Mouse (Mus musculus) limb, embryonic 12.5 days (tissue): ENCODE measurements at regions not wholly inside any gene's neighbourhood (a gene's known extent, or its start where the extent isn't known, plus 50 kb on each side); places are given as distances from the start of the nearest gene placed in this dataset.

Experiments
- ATAC-seq: fragments of 200-750 bp; cut with Nextera tagmentation; 2 replicates; pipeline ENCODE4 v1.8.0; 2017; ENCODE audit warnings: low read depth, moderate TSS enrichment; ENCODE audit not compliant: insufficient number of reproducible peaks, insufficient read depth, low FRiP score, low TSS enrichment
- H3K27ac ChIP-seq: fragments of 300-500 bp; sonication (generic); 2 replicates; pipeline ENCODE4 v1.5.1; 2016; ENCODE audit warnings: mild to moderate bottlenecking, moderate library complexity
- H3K27me3 ChIP-seq: fragments of 300-500 bp; sonication (generic); 2 replicates; pipeline ENCODE4 v1.6.1; 2016; ENCODE audit warnings: mild to moderate bottlenecking, moderate library complexity
- H3K36me3 ChIP-seq: fragments of 300-500 bp; sonication (generic); 2 replicates; pipeline ENCODE4 v1.6.1; 2016; ENCODE audit warnings: mild to moderate bottlenecking, moderate library complexity
- H3K4me1 ChIP-seq: fragments of 300-500 bp; sonication (generic); replicated peaks from 2 replicates; pipeline ENCODE4 v1.6.1; 2016
- H3K4me2 ChIP-seq: fragments of 300-500 bp; sonication (generic); 2 replicates; pipeline ENCODE4 v1.6.1; 2016; ENCODE audit warnings: mild to moderate bottlenecking, moderate library complexity
- H3K4me3 ChIP-seq: fragments of 300-500 bp; sonication (generic); replicated peaks from 2 replicates; pipeline ENCODE4 v1.5.1; 2016; ENCODE audit warnings: mild to moderate bottlenecking
- H3K9ac ChIP-seq: fragments of 300-500 bp; sonication (generic); replicated peaks from 2 replicates; pipeline ENCODE4 v1.6.1; 2016; ENCODE audit warnings: mild to moderate bottlenecking, moderate library complexity
- H3K9me3 ChIP-seq: fragments of 300-500 bp; sonication (generic); 2 replicates; pipeline ENCODE4 v1.6.1; 2016; ENCODE audit warnings: mild to moderate bottlenecking, moderate library complexity
- WGBS: fragments of 180-500 bp; shearing (Covaris S2); methylation state at CpG from one replicate; pipeline ENCODE4 v1.1.7; 2016; 5-methylcytosine and 5-hydroxymethylcytosine counted together

DNA sequence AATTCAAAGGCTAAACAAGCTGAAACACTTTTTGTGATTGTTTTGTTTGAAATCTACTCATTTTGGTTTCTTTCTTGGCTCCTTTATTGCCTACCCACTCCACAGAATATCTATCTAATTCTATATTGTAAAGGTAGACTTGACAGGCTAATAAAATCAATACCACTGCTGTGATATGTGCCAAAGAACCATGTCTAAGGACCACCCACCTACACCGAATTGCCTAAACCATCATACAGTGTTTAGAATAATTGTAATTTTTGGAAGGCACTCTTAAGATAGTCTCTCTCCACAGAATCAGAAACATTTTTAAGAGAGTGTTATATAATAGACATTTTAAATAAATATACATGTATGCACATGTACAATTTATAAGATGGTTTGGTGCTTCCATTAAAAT, 587.6 kb upstream of the Pou3f3 start:
- Histone ChIP-seq H3K4me1 (no peaks in the 10 kb centered on the region), H3K9ac (no peak overlapping the region), H3K4me2 (no peak overlapping the region), H3K36me3 (no peaks in the 10 kb centered on the region), H3K27me3 (no peaks in the 10 kb centered on the region), H3K27ac (no peak overlapping the region), H3K4me3 (no peak overlapping the region), H3K9me3 (no peaks in the 10 kb centered on the region)
- 96% methylated on average over 1 of the region's 1 CpGs for WGBS
- ATAC-seq: no peak

DNA sequence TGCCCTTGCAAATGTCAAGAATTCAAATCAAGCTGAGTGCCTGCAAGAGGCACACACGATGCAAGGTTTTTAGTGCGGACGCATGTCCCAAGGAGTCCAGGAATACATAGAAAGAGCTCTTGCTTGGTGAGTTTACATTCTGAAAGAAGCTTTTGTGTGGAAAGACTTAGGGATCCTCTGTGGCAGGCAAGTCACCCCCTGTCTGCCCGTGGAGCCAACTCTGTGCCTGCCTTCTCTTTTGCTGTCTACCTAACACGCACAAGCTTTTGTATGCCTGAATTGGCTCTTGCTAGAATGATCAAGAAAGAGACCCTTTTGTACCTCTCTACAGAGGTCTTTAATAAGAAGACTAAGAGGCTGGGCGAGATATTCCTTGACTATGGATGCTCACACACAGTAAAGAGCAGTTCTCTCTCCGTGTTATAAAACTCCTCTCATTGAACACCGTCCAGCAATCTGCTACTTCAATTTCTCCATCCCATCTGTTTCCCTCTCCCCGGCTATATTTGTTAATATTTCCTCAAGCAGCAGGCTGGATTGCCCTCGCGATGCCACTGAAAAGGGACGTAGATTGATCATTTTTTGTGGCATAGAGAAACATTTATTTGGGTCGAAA, 543.3 kb upstream of the Pou3f3 start:
- no peaks in the 10 kb centered on the region for H3K36me3 ChIP-seq
- no peak overlapping the region for H3K27ac ChIP-seq
- no peaks in the 10 kb centered on the region for H3K27me3 ChIP-seq
- H3K4me1 ChIP-seq: no peaks in the 10 kb centered on the region
- H3K9me3 ChIP-seq: no peaks in the 10 kb centered on the region
- no peak for ATAC-seq
- H3K4me2 ChIP-seq: no peak overlapping the region
- H3K9ac ChIP-seq: no peak overlapping the region
- WGBS: 85% methylated on average over 13 of the region's 13 CpGs
- H3K4me3 ChIP-seq: no peak overlapping the region

DNA sequence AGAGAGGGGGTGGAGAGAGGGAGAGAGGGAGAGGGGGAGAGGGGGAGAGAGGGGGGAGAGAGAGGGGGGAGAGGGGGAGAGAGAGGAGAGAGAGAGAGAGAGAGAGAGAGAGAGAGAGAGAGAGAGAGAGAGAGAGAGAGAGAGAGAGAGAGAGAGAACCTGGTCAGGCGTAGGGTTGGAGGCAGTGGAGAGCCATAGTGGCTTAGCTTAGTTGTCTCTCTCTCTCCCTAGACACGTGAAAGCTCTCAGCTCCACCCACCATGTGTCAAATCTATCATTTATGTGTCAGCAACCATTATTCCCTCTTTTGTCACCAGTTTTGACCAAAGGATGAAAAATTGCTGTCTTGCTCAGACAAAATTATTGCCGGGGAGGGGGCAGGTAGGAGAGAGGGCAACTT, 542.7 kb upstream of the Pou3f3 start:
- Histone ChIP-seq H3K27me3 (no peaks in the 10 kb centered on the region), H3K9me3 (no peaks in the 10 kb centered on the region), H3K9ac (no peak overlapping the region), H3K36me3 (no peaks in the 10 kb centered on the region), H3K4me3 (no peak overlapping the region), H3K27ac (no peak overlapping the region), H3K4me2 (no peak overlapping the region), H3K4me1 (no peaks in the 10 kb centered on the region)
- WGBS: 65% methylated on average over 3 of the region's 3 CpGs
- no peak for ATAC-seq

DNA sequence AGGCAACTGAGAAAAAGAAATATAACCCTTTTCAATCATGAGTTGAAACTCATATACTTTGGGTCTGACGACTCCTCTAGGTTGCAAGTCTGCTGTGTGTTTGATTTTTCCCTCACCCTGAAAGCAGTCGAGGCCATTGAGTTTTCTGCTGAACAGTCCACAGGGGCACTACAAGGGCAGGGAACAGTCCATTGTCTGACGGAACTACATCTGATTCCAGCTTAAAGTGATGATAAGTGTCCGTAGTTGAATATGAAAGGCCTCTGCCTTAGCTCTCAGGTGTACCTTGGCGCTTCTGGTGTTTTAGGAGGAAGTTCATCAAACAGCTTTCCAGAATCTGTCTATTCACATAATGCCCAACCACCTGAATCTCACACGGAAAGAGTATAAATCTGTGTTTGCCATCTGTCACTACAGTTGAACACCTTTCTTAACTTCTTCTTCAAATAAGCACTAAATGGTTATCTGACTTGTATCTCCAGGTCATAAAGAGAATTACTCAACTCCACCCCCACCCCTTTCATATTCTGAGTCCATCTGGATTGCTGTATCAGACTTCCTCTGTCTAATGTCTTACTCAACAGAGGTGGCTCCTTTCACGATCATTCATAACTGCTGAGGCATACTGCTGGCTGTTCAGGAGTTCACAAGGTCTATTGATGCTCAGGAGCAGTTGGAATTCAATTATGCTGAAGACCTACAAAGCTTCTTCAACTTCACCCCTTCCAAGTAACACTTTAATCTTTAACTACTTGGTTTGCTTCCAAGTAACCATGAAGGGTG, 527.6 kb upstream of the Pou3f3 start:
- Histone ChIP-seq H3K27me3 (no peaks in the 10 kb centered on the region), H3K4me2 (no peak overlapping the region), H3K36me3 (no peaks in the 10 kb centered on the region), H3K4me1 (no peaks in the 10 kb centered on the region), H3K9ac (no peak overlapping the region), H3K4me3 (no peak overlapping the region), H3K9me3 (no peaks in the 10 kb centered on the region), H3K27ac (no peak overlapping the region)
- no peak for ATAC-seq
- WGBS: 79% methylated on average over 7 of the region's 7 CpGs

DNA sequence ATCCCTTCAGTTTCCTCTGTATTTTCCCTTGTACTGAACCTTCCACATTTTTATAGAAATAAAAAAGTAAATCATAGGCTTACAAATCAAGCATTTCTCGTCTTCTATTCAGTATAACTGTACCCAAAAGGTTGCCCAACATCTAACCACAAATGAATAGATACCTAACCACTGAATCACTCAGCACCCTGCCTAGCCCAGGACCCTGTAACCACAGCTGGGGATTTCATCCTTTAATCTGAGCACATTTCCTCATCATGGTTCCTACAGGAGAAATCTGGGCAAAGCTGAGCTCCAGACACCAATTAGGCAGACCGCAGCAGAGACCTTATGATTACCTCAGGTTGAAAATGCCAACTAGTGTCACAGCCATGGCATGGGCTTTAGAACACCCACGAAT, 526.1 kb upstream of the Pou3f3 start:
- Histone ChIP-seq H3K4me2 (no peak overlapping the region), H3K9ac (no peak overlapping the region), H3K36me3 (no peaks in the 10 kb centered on the region), H3K4me1 (no peaks in the 10 kb centered on the region), H3K27ac (no peak overlapping the region), H3K9me3 (no peaks in the 10 kb centered on the region), H3K4me3 (no peak overlapping the region), H3K27me3 (no peaks in the 10 kb centered on the region)
- no peak for ATAC-seq
- 84% methylated on average over 3 of the region's 3 CpGs for WGBS

DNA sequence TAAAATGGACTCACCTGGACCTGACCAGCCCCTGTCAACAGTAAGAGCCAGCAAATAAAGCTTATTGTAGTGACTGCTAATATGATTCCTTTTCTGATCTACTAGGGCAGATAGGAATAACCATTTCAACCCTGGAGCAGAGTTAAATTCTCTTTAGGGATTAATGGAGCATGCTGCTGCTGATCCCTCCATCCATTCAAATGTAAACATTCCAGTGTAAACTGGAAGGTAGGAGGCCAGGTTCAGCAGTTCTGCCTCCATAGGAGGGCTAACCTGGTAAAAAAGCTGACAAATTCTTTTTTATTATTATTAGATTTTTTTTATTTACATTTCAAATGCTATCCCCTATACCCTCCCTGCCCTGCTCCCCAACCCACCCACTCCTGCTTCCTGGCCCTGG, 509.3 kb upstream of the Pou3f3 start:
- no peak overlapping the region for H3K9ac ChIP-seq
- H3K4me2 ChIP-seq: no peak overlapping the region
- no peak overlapping the region for H3K4me3 ChIP-seq
- no peaks in the 10 kb centered on the region for H3K36me3 ChIP-seq
- H3K27ac ChIP-seq: no peak overlapping the region
- no peaks in the 10 kb centered on the region for H3K9me3 ChIP-seq
- H3K27me3 ChIP-seq: no peaks in the 10 kb centered on the region
- no peaks in the 10 kb centered on the region for H3K4me1 ChIP-seq
- ATAC-seq: no peak

DNA sequence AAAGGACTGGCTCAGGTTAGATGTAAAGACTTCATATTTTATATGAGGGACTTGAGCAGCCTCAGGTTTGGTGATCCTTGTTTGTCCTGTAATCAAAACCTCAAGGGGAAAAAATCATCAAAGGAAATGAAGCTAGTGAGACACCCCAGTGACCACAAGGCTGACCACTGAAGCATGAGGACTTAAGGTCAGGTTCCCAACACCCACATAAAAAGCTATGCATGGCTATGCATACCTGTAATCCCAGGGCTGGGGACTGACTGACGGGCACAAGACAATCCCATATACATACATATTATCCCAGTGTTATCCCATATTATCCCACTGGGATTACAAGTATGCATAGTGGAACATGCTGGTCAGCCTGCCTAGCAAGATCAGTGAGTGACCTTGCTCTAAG, 467.5 kb upstream of the Pou3f3 start:
- H3K4me1 ChIP-seq: peaks cover 5% of the 10 kb centered on the region; the same call in 1 of the 2 replicates
- no peak for ATAC-seq
- no peak overlapping the region for H3K9ac ChIP-seq
- no peaks in the 10 kb centered on the region for H3K36me3 ChIP-seq
- WGBS: 82% methylated on average over 1 of the region's 1 CpGs
- H3K4me3 ChIP-seq: no peak overlapping the region
- no peak overlapping the region for H3K27ac ChIP-seq
- no peaks in the 10 kb centered on the region for H3K9me3 ChIP-seq
- no peak overlapping the region for H3K4me2 ChIP-seq
- no peaks in the 10 kb centered on the region for H3K27me3 ChIP-seq

DNA sequence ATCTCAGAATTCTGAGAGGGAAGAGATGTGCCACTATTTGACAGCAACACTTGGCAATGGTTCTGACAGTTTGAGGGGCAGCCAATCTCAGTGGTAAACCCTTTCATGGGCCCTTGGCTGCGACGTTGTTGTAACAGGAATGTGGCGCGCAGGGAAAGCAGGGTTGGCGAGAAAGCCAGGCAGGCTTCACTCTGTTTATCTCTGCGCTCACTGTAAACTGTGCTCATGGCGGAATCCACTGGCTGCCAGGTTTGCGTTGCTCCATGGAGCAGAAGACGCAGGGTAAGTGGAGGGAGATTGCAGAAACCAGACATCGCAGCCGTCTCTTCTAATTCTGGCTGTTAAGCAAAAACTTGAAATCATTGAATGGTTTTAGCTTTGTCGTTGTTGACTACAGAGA, 465.9 kb upstream of the Pou3f3 start:
- H3K9ac ChIP-seq: no peak overlapping the region
- H3K9me3 ChIP-seq: no peaks in the 10 kb centered on the region
- H3K4me1 ChIP-seq: peaks cover 8% of the 10 kb centered on the region; the same call in 1 of the 2 replicates
- H3K36me3 ChIP-seq: no peaks in the 10 kb centered on the region
- 78% methylated on average over 12 of the region's 12 CpGs for WGBS
- no peak overlapping the region for H3K27ac ChIP-seq
- no peaks in the 10 kb centered on the region for H3K27me3 ChIP-seq
- ATAC-seq: no peak
- H3K4me3 ChIP-seq: no peak overlapping the region
- H3K4me2 ChIP-seq: no peak overlapping the region

DNA sequence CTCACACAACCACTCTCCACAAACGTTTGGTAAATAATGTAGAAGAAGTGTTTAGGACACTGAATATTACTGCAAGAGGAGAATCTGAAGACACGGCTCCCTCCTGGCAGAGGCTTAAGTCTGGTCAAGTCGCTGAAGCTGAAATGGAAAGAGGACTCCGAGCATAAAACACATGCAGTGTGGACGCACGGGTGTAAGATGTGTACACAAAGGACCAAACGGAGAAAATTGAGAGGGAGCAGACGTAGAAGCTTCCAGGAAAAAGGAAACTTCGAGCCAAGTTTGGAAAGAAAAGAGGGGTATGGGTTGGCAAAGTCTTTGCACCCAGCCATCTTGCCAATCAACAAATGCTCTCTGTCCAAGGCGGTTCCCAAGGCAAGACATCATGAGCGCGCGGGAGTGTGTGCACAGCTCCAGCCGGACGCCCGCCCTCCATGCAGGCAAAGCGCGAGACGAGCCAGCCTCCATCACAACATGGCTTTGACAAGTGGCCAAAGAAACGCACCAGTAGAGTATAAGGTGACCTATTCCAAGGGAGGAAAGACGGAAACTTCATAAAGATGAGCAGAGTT, 465.0 kb upstream of the Pou3f3 start:
- WGBS: 93% methylated on average over 21 of the region's 21 CpGs
- Histone ChIP-seq H3K4me2 (no peak overlapping the region), H3K4me3 (no peak overlapping the region), H3K27ac (no peak overlapping the region), H3K36me3 (no peaks in the 10 kb centered on the region), H3K27me3 (no peaks in the 10 kb centered on the region), H3K4me1 (peaks cover 8% of the 10 kb centered on the region; the same call in 1 of the 2 replicates), H3K9me3 (no peaks in the 10 kb centered on the region), H3K9ac (no peak overlapping the region)
- ATAC-seq: no peak

DNA sequence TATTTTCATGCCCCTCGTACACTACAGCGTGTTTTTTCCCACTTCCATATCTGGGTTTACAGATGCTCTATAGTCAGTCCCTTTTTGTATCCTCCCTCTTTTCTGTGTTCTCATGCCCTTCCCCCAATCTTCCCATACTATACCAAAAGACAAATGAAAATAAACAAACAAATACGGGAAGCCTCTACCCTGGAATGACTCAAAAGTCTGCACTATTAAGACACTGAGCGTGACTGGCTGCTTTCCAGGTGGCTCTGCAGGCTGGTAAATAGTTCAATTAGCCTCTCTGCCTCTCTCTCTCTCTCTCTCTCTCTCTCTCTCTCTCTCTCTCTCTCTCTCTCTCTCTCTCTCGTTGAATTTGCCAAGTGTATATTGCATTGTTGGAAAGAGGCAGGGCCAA, 464.5 kb upstream of the Pou3f3 start:
- no peaks in the 10 kb centered on the region for H3K9me3 ChIP-seq
- 59% methylated on average over 5 of the region's 5 CpGs for WGBS

DNA sequence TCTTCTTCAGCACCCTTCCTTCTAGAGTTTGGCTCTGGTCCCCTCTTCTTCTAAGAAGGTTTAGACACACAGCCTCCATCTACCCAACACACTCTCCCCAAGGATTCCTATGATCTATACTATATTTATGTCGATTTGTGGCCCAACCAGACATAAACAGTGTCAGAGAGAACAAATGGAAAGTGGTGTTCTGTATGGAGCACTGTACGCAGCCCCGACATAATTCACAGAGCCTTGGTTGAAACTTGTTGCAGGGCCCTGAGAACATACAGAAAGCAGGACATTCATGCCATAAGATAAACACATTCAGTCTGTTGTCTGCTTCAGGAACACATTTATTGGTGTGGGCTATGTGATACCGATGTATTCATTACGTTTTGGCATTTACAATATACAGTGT, 463.7 kb upstream of the Pou3f3 start:
- Histone ChIP-seq H3K9ac (no peak overlapping the region), H3K9me3 (no peaks in the 10 kb centered on the region), H3K4me1 (peaks cover 8% of the 10 kb centered on the region; the same call in 1 of the 2 replicates), H3K27ac (no peak overlapping the region), H3K27me3 (no peaks in the 10 kb centered on the region), H3K4me2 (no peak overlapping the region), H3K4me3 (no peak overlapping the region), H3K36me3 (no peaks in the 10 kb centered on the region)
- no peak for ATAC-seq
- 81% methylated on average over 5 of the region's 5 CpGs for WGBS

More for the DNA sequence above, 464.5 kb upstream of the Pou3f3 start:
- H3K27ac ChIP-seq: no peak overlapping the region
- no peak for ATAC-seq
- no peaks in the 10 kb centered on the region for H3K36me3 ChIP-seq
- peaks cover 8% of the 10 kb centered on the region; the same call in 1 of the 2 replicates for H3K4me1 ChIP-seq
- no peak overlapping the region for H3K4me2 ChIP-seq
- H3K4me3 ChIP-seq: no peak overlapping the region
- no peaks in the 10 kb centered on the region for H3K27me3 ChIP-seq
- H3K9ac ChIP-seq: no peak overlapping the region
